Mouse (Mus musculus) lung, postnatal 14 days (tissue): Measurements from ENCODE around the gene Exoc6.

ENCODE experiments used
- DNase-seq: peaks from one replicate; pipeline ENCODE4 v3.0.0; 2021

Gene Exoc6

DNA sequence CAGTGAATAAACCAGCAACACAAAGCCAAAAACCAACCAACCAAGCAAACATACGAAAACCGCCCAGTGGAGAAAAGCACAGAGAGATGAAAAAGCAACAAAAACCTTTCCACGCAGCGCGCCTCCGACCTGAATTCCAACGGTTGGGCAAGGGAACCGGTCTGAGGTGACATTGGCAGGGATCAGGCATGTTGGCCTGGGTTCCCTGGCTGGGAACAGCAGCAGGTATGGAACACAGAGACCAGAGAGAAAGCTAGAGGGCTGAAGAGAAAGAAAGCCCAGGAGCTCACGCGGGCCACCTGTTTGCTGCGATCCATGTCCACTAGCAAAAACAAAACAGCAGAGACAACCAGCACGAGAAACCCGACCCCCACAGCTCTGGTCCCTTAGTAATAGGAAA, 144.9 kb downstream of the Exoc6 start:
- no peak for DNase-seq

- no peak for DNase-seq
These were observed 145.8 kb downstream of the Exoc6 start for GRCm38 (mm10) chr19:37695762-37696602.

- DNase-seq: no peak
These were observed 146.6 kb downstream of the Exoc6 start for GRCm38 (mm10) chr19:37696603-37697334.

DNA sequence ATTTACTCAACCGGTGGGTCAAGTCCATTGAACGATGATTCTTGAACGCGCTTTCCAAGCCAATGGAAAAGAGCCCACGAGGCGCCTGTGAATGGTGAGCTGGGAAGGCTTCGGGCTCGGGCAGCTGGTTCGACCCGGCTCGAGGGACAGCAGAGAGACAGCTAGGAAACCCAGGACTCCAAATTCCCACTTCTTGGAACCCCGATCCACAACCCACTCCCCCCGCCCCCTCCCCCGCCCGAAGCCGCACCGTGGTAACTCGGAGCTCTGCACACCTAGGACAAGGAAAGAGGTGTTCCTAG, 147.1 kb downstream of the Exoc6 start:
- DNase-seq: no peak

- DNase-seq: no peak
These were observed 147.5 kb downstream of the Exoc6 start, which contains the start of gene Cyp26a1 for GRCm38 (mm10) chr19:37697651-37698272. Gene Cyp26a1 (plus strand): TSS chr19:37697798.

DNA sequence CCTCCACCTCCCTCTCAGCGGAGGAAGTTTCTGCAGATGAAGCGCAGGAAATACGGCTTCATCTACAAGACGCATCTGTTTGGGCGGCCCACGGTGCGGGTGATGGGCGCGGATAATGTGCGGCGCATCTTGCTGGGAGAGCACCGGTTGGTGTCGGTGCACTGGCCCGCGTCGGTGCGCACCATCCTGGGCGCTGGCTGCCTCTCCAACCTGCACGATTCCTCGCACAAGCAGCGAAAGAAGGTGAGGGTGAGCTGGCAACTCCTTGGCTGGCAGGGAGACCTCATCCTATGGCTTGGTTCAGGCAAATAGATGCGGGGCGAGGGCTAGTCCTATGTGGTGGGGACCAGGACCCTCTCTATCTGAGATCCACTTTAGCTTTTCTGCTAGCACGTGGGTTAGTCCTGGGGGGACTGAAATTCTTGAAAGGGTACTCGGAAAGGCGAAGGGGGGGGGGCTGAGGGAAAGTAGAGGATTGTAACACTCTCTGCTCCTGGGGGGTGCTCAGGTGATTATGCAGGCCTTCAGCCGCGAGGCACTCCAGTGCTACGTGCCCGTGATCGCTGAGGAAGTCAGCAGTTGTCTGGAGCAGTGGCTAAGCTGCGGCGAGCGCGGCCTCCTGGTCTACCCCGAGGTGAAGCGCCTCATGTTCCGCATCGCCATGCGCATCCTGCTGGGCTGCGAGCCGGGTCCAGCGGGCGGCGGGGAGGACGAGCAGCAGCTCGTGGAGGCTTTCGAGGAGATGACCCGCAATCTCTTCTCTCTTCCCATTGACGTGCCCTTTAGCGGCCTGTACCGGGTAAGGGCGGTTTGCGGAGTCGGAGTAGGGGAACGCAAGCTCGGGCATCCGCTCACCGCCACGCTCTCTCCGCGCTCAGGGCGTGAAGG, 148.3 kb downstream of the Exoc6 start:
- DNase-seq: no peak

DNA sequence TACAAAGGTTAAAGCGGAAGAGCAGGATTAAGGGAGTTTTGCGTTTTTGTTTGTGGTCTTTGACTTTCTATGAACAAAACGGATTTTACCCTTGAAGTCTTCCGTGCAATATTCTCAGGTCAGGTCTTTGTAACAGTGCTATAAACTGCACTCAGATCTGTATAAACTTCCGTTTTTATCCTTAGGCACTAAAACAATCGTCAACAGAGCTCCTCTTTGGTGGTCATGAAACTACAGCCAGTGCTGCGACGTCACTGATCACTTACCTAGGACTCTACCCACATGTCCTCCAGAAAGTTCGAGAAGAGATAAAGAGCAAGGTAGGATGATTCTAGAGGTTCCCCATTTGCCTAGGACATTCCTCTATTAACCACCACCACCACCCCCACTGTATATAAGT, 149.5 kb downstream of the Exoc6 start:
- DNase-seq: no peak

DNA sequence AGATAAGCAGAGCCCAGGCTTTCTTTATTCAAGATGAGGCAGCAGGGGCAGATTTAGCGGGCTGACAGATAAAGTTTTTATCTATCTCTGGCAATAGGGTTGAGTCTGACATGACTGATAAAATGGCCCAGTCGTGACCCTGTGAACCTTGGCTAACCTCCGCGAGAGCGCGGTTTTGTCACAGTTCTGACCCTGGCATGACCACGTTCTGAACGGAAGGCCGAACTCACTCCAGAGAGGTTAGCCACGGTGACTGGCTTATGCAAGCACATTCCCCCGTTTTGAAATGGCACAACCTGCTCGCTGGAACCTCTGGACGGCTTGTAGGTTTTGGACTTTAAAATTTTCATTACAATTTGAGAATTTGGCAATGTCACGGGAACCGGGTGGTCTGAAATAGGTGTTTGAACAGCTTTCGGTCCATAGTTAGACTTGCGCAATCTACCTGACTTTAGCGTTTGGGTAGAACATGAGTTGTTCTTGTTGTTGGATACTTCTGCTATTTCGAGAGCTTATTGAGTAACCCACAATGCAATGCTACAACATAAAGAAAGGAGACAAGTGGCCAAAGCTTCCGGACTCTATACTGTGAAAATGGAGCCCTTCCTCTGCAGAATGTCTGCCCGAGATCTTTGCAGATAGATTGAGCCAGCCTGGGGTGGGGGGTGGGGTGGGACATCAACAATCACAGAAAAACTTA, 152.3 kb downstream of the Exoc6 start:
- DNase-seq: no peak

DNA sequence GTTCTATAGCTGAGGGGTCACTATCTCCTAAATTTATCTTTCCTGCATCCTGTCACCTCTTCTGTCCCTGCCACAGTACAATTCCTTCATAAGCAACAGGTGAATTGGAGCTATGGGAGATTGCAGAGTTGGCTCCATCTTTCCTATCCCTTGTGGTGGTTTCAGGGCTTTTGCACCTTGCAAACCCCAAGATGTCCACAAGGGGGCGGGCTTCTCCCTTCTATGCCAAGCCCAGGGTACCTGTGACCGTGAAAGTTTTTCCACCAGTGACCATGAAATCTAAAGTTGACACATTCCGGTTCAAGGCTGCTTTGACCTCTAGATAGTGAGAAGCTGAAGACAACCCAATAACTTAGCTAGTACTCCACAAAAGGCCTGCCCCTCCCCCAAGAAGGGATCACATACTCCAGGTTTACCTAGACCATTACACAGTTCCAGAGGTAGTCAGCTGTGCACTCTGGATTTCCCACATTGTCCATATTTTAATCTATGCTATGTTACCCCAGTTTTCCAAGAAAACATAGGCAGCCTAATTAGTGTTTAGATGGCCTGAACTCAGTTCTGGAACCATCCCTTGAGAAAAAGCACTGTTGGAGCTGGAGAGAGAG, 153.8 kb downstream of the Exoc6 start:
- peak; percentile 76 for DNase-seq

DNA sequence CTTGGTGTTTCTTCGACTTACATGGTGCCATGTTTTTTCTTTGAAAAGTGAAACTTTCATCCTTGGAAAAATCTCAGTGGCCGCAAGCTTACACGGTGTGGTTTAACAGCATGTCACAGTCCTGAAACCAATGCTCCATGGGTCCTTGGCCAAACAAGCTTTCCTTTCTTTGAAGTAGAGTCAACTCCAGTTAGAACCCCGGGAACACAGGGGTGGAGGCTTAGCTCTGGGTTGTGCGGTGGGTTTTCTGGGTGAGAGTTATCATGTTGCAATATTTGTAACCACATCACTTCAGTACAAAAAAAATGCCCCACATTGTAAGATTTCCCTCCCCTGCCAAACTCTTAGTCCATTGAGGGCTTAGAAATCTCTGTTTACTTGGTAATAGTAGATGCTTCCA, 155.5 kb downstream of the Exoc6 start:
- no peak for DNase-seq

DNA sequence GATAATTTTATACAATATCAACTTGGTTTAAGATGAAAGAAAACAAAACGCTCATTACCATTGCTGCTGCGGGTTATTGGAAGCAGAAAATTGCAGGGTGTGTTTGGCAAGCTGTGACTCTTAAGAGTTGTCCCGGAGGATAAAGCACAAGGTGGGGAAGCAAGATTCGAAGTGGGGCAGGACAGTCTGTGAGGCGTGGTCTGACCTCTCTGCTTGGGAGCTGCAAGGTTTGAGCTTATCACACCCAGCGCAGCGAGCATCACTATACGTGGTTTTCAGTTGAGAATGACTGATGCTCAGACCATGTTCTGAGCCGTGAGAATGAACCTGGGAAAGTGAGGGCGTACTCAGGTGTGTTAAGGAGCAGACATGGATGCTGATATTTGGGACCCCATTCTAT, 164.5 kb downstream of the Exoc6 start:
- DNase-seq: no peak

DNA sequence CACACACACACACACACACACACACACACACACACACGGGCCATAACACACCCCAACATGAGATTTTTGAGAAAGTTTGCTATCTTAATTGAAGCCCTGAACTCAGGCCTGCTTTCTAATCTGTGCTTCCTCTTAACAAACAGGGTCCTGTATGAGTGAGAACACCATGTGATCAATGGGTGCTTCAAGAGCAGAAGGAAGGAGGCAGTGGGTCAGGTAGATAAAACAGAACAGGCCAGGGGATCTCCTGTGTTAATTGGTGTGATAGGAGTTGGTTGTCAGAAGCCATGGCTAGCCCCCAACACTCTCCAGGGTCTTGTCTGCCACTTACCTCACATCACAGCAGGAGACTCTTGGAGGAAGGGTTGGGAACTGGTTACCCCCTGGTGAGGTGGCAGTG, 165.8 kb downstream of the Exoc6 start:
- no peak for DNase-seq

DNA sequence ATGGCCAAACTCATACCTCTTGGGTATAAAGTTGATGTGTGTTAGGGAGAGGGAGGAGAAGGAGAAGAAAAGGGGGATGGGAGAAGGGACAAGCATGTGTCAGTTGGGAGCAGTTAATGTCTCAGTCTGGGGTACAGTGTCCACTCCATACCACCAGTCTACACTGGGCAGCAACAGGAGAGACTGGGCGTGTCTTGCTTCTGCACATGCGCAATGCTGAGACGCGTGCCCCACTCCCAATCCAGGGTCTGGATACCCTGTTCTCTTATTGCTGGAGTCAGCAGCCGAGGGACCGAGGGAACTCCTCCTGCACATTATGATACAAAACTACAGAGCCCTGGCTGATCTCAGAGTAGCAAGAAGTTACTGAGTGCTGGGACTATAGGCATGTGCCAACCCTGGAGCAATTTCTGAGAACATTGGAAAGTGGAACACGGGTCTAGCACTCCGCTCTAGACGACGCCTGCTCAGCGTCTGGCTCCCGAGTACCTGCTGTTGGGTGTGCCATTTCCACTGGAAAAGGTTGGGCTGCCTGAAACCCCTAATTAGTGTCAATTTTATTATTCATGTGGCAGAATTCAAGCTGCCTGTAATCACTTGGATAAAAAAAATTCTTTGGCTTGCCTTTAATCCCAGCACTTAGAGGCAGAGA, 166.4 kb downstream of the Exoc6 start:
- no peak for DNase-seq

GRCm38 (mm10) chr19:37719166-37719565, 168.9 kb downstream of the Exoc6 start:
- DNase-seq: no peak

DNA sequence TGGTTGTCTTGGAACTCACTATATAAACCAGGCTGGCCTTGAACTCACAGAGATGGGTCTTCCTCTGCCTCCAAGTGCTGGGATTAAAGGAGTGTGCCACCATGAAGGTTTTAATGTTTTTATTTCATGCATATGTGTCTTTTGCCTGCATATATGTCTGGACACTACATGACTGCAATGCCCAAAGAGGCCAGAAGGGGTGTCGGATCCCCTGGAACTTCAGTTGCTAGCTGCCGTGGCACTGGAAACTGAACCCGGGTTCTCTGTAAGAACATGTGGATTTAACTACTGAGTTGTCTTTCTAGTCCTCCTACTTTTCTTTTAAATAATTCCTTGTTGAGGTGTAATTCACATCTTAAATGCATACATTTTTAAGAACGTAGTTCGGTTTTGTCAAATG, 174.4 kb downstream of the Exoc6 start:
- no peak for DNase-seq

DNA sequence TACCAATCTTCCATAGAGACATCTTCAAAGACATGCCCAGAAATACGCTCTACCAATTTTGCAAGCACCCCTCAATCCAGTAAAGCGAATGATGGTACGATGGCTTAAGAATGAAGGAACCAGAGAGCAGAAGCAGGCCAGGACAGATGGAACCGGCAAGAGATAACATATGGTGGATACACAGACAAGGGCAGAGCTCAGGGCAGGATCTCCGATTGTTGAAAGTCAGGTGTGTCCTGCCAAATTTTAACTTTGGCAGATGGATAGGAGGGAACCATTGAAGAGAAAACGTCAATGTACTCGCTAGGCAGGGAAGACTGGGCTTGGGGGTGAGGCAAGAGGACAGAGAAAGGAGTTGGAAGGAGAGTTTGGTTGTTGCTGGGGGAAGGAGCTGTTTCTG, 176.4 kb downstream of the Exoc6 start:
- no peak for DNase-seq

GRCm38 (mm10) chr19:37727366-37727765, 177.1 kb downstream of the Exoc6 start:
- no peak for DNase-seq
